Mouse (Mus musculus): Measurements from ENCODE around the gene Ddx52.

DNA sequence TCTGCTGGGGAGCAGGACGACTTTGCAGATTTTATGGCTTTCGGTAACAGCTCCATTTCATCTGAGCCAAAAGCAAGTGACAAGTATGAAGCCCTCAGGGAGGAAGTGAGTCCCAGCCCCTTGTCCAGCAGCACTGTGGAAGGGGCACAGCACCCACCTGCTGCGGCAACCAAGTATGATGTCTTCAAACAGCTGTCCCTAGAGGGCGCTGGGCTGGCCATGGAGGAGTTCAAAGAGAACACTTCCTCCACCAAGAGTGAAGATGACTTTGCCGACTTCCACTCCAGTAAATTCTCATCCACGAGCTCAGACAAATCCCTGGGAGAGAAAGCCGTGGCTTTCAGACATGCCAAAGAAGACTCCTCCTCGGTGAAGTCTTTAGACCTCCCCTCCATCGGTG is 67.1 kb downstream of the Ddx52 start:
- TF ChIP-seq CTCF (IDR thresholded peaks at IDR 0.05) (peak; percentile 39), EP300 (IDR thresholded peaks at IDR 0.05) (no peak)
